Mouse (Mus musculus) yolk sac, embryonic 10.5 days (tissue): ENCODE measurements around the gene Kcnq2.

ENCODE experiments used
- DNase-seq: peaks from one replicate; pipeline ENCODE4 v3.0.0-alpha.2; 2017; ENCODE audit warnings: low spot score

Gene Kcnq2

GRCm38 (mm10) chr2:181134591-181135445, at the start of gene Kcnq2:
Gene Kcnq2 (minus strand): TSS chr2:181135300.
- DNase-seq, result no peak

GRCm38 (mm10) chr2:181180898-181181297, 45.8 kb upstream of the Kcnq2 start:
- no peak for DNase-seq

GRCm38 (mm10) chr2:181178471-181178870, 43.4 kb upstream of the Kcnq2 start:
- DNase-seq, result no peak

- no peak for DNase-seq
Measured at GRCm38 (mm10) chr2:181178015-181178414, 42.9 kb upstream of the Kcnq2 start.

- DNase-seq, result no peak
Measured at GRCm38 (mm10) chr2:181174646-181175045, 39.5 kb upstream of the Kcnq2 start.

GRCm38 (mm10) chr2:181166469-181166868, 31.4 kb upstream of the Kcnq2 start:
- no peak for DNase-seq

- DNase-seq, result no peak
Measured at GRCm38 (mm10) chr2:181160821-181161220, 25.7 kb upstream of the Kcnq2 start.

GRCm38 (mm10) chr2:181159771-181160170, 24.7 kb upstream of the Kcnq2 start:
- DNase-seq, result no peak

GRCm38 (mm10) chr2:181159091-181159514, 24.0 kb upstream of the Kcnq2 start:
- no peak for DNase-seq

GRCm38 (mm10) chr2:181158471-181158870, 23.4 kb upstream of the Kcnq2 start:
- no peak for DNase-seq

GRCm38 (mm10) chr2:181157716-181158302, 22.7 kb upstream of the Kcnq2 start:
- no peak for DNase-seq

- DNase-seq, result no peak
Measured at GRCm38 (mm10) chr2:181157180-181157579, 22.1 kb upstream of the Kcnq2 start.

- no peak for DNase-seq
Measured at GRCm38 (mm10) chr2:181156248-181157121, 21.4 kb upstream of the Kcnq2 start, which contains the start of gene Eef1a2. Gene Eef1a2 (minus strand): TSS chr2:181157014.

- no peak for DNase-seq
Measured at GRCm38 (mm10) chr2:181155801-181156200, 20.7 kb upstream of the Kcnq2 start.

GRCm38 (mm10) chr2:181154831-181155415, 19.8 kb upstream of the Kcnq2 start:
- no peak for DNase-seq

- DNase-seq, result no peak
Measured at GRCm38 (mm10) chr2:181154361-181154760, 19.3 kb upstream of the Kcnq2 start.

- no peak for DNase-seq
Measured at GRCm38 (mm10) chr2:181153837-181154236, 18.7 kb upstream of the Kcnq2 start.

- DNase-seq, result no peak
Measured at GRCm38 (mm10) chr2:181153131-181153530, 18.0 kb upstream of the Kcnq2 start.

GRCm38 (mm10) chr2:181152701-181153100, 17.6 kb upstream of the Kcnq2 start:
- DNase-seq, result no peak

- DNase-seq, result no peak
Measured at GRCm38 (mm10) chr2:181150281-181150680, 15.2 kb upstream of the Kcnq2 start.

- no peak for DNase-seq
Measured at GRCm38 (mm10) chr2:181148318-181148955, 13.3 kb upstream of the Kcnq2 start.
